Mouse (Mus musculus) cortical plate, adult 2 months (tissue): ENCODE measurements around the gene Slc30a2.

Experiments
- CTCF ChIP-seq: fragments of 200-500 bp; IDR thresholded peaks from 2 replicates; pipeline ENCODE4 v1.5.1; 2011; ENCODE audit warnings: mild to moderate bottlenecking, control low read depth, low read length; ENCODE audit not compliant: insufficient read depth; ENCODE audit errors: extremely low read depth
- POLR2A ChIP-seq: fragments of 200-500 bp; IDR thresholded peaks from 2 replicates; pipeline ENCODE4 v1.6.1; 2011; ENCODE audit warnings: mild to moderate bottlenecking, low read length, control low read depth; ENCODE audit not compliant: insufficient read depth; ENCODE audit errors: extremely low read depth

- TF ChIP-seq CTCF = no peak
- TF ChIP-seq POLR2A = no peak
Measured at GRCm38 (mm10) chr4:134345802-134346201, 2.8 kb downstream of the Slc30a2 start.
